Mouse (Mus musculus) forebrain, embryonic 10.5 days (tissue): Measurements from ENCODE around the gene Pgpep1. TPM values are rescaled to one million over a fixed set of nuclear protein-coding genes. Genes with fewer than 3 reads are reported as not detected.
A peak's percentile ranks its signal among the peaks of the same experiment; 100 is the strongest.

Source experiments
- DNase-seq: peaks from one replicate; pipeline ENCODE4 v3.0.0-alpha.2; 2017; ENCODE audit warnings: low spot score; ENCODE audit errors: extremely low spot score
- H3K27ac ChIP-seq: fragments of 300-500 bp; sonication (generic); 2 replicates; pipeline ENCODE4 v1.5.1; 2016; ENCODE audit warnings: mild to moderate bottlenecking
- H3K27me3 ChIP-seq: fragments of 300-500 bp; sonication (generic); 2 replicates; pipeline ENCODE4 v1.6.1; 2016; ENCODE audit warnings: mild to moderate bottlenecking; ENCODE audit not compliant: poor library complexity, severe bottlenecking
- H3K36me3 ChIP-seq: fragments of 300-500 bp; sonication (generic); replicated peaks from 2 replicates; pipeline ENCODE4 v1.6.1; 2016; ENCODE audit warnings: mild to moderate bottlenecking, moderate library complexity
- H3K4me1 ChIP-seq: fragments of 300-500 bp; sonication (generic); 2 replicates; pipeline ENCODE4 v1.6.1; 2016
- H3K4me3 ChIP-seq: fragments of 300-500 bp; sonication (generic); 2 replicates; pipeline ENCODE4 v1.5.1; 2016; ENCODE audit warnings: mild to moderate bottlenecking, moderate library complexity
- H3K9me3 ChIP-seq: fragments of 300-500 bp; sonication (generic); 2 replicates; pipeline ENCODE4 v1.6.1; 2016; ENCODE audit warnings: mild to moderate bottlenecking, moderate library complexity
- WGBS: fragments of 180-500 bp; shearing (Covaris S2); methylation state at CpG from one replicate; pipeline ENCODE4 v1.1.7; 2016; 5-methylcytosine and 5-hydroxymethylcytosine counted together
- polyA plus RNA-seq: library from polyadenylated mRNA; unstranded; fragments of >200 nt; fragmentation: Nextera tagmentation; extraction: Ambion mirVana; gene quantifications from 2 replicates; pipeline ENCODE4 v1.2.1, GENCODE M21; 2016

Pgpep1 gene
- polyA plus RNA-seq, 1 experiment from 2014 or later = 49.3 TPM

- H3K36me3 ChIP-seq = no peaks in the 10 kb centered on the region
- H3K4me3 ChIP-seq = no peak overlapping the region
- H3K27me3 ChIP-seq = no peaks in the 10 kb centered on the region
- 0 out of 2 replicates have a peak, but pooled peaks cover 3% of the 10 kb centered on the region for H3K9me3 ChIP-seq
- 79% methylated on average over 5 of the region's 5 CpGs for WGBS
- no peak overlapping the region for H3K27ac ChIP-seq
- peaks cover 20% of the 10 kb centered on the region for H3K4me1 ChIP-seq
- no peak for DNase-seq
Measured at GRCm38 (mm10) chr8:70667071-70667470, 6.9 kb upstream of the Pgpep1 start.

- Histone ChIP-seq H3K9me3 (0 out of 2 replicates have a peak, but pooled peaks cover 3% of the 10 kb centered on the region), H3K4me1 (peaks cover 19% of the 10 kb centered on the region), H3K4me3 (no peak overlapping the region), H3K36me3 (no peaks in the 10 kb centered on the region), H3K27ac (no peak overlapping the region), H3K27me3 (no peaks in the 10 kb centered on the region)
- 86% methylated on average over 2 of the region's 2 CpGs for WGBS
- DNase-seq = no peak
Measured at GRCm38 (mm10) chr8:70665599-70665998, 5.4 kb upstream of the Pgpep1 start.

GRCm38 (mm10) chr8:70664631-70665030 lies 4.4 kb upstream of the Pgpep1 start:
- Histone ChIP-seq H3K27me3 (no peaks in the 10 kb centered on the region), H3K27ac (no peak overlapping the region), H3K36me3 (no peaks in the 10 kb centered on the region), H3K4me1 (peaks cover 28% of the 10 kb centered on the region), H3K9me3 (0 out of 2 replicates have a peak, but pooled peaks cover 3% of the 10 kb centered on the region), H3K4me3 (no peak overlapping the region)
- WGBS = 83% methylated on average over 3 of the region's 3 CpGs
- no peak for DNase-seq

GRCm38 (mm10) chr8:70663691-70664090 lies 3.5 kb upstream of the Pgpep1 start:
- peak overlapping the region; percentile 44 for H3K27ac ChIP-seq
- no peak overlapping the region for H3K4me3 ChIP-seq
- no peaks in the 10 kb centered on the region for H3K36me3 ChIP-seq
- no peaks in the 10 kb centered on the region for H3K27me3 ChIP-seq
- peaks cover 36% of the 10 kb centered on the region for H3K4me1 ChIP-seq
- 58% methylated on average over 4 of the region's 4 CpGs for WGBS
- H3K9me3 ChIP-seq = 0 out of 2 replicates have a peak, but pooled peaks cover 3% of the 10 kb centered on the region
- DNase-seq = no peak

- WGBS = 2% methylated on average over 44 of the region's 44 CpGs
- Histone ChIP-seq H3K9me3 (no peaks in the 10 kb centered on the region), H3K27me3 (no peaks in the 10 kb centered on the region), H3K27ac (peak overlapping the region; percentile 89), H3K36me3 (peaks cover 18% of the 10 kb centered on the region), H3K4me1 (peaks cover 70% of the 10 kb centered on the region), H3K4me3 (peak overlapping the region; percentile 78)
- peak; percentile 97 for DNase-seq
Measured at GRCm38 (mm10) chr8:70659604-70660272, 450 bp downstream of the Pgpep1 start.

- no peaks in the 10 kb centered on the region for H3K27me3 ChIP-seq
- 1% methylated on average over 31 of the region's 31 CpGs for WGBS
- H3K4me1 ChIP-seq = peaks cover 73% of the 10 kb centered on the region
- peaks cover 24% of the 10 kb centered on the region for H3K36me3 ChIP-seq
- H3K9me3 ChIP-seq = no peaks in the 10 kb centered on the region
- DNase-seq = no peak
- H3K4me3 ChIP-seq = peak overlapping the region; percentile 78
- H3K27ac ChIP-seq = peak overlapping the region; percentile 89
Measured at GRCm38 (mm10) chr8:70658897-70659603, 1.1 kb downstream of the Pgpep1 start.

GRCm38 (mm10) chr8:70657739-70658138 lies 2.4 kb downstream of the Pgpep1 start:
- 90% methylated on average over 2 of the region's 2 CpGs for WGBS
- Histone ChIP-seq H3K36me3 (peaks cover 28% of the 10 kb centered on the region), H3K4me3 (peak overlapping the region; percentile 78; the same call in 1 of the 2 replicates), H3K27me3 (no peaks in the 10 kb centered on the region), H3K9me3 (no peaks in the 10 kb centered on the region), H3K27ac (peak overlapping the region; percentile 90; the same call in 1 of the 2 replicates), H3K4me1 (peaks cover 72% of the 10 kb centered on the region)
- DNase-seq = no peak

- Histone ChIP-seq H3K4me1 (peaks cover 77% of the 10 kb centered on the region), H3K9me3 (no peaks in the 10 kb centered on the region), H3K36me3 (peaks cover 33% of the 10 kb centered on the region), H3K4me3 (no peak overlapping the region), H3K27ac (peak overlapping the region; percentile 90), H3K27me3 (no peaks in the 10 kb centered on the region)
- 97% methylated on average over 3 of the region's 3 CpGs for WGBS
- DNase-seq = no peak
Measured at GRCm38 (mm10) chr8:70657214-70657613, 3.0 kb downstream of the Pgpep1 start.

- no peaks in the 10 kb centered on the region for H3K27me3 ChIP-seq
- peaks cover 42% of the 10 kb centered on the region for H3K36me3 ChIP-seq
- peak overlapping the region; percentile 90 for H3K27ac ChIP-seq
- 58% methylated on average over 13 of the region's 13 CpGs for WGBS
- peak overlapping the region; percentile 11; the same call in 1 of the 2 replicates for H3K4me3 ChIP-seq
- peak; percentile 45 for DNase-seq
- no peaks in the 10 kb centered on the region for H3K9me3 ChIP-seq
- H3K4me1 ChIP-seq = peaks cover 75% of the 10 kb centered on the region
Measured at GRCm38 (mm10) chr8:70656193-70656790, 3.9 kb downstream of the Pgpep1 start.

GRCm38 (mm10) chr8:70655469-70655868 lies 4.7 kb downstream of the Pgpep1 start:
- H3K4me1 ChIP-seq = peaks cover 70% of the 10 kb centered on the region

GRCm38 (mm10) chr8:70654121-70654520 lies 6.1 kb downstream of the Pgpep1 start:
- peak overlapping the region; percentile 40; the same call in 1 of the 2 replicates for H3K27ac ChIP-seq
- H3K4me1 ChIP-seq = peaks cover 63% of the 10 kb centered on the region
- no peaks in the 10 kb centered on the region for H3K27me3 ChIP-seq
- DNase-seq = no peak
- H3K9me3 ChIP-seq = no peaks in the 10 kb centered on the region
- H3K4me3 ChIP-seq = no peak overlapping the region
- peaks cover 63% of the 10 kb centered on the region for H3K36me3 ChIP-seq
- 90% methylated on average over 1 of the region's 1 CpGs for WGBS

More at GRCm38 (mm10) chr8:70655469-70655868, 4.7 kb downstream of the Pgpep1 start:
- peaks cover 50% of the 10 kb centered on the region for H3K36me3 ChIP-seq
- peak; percentile 39 for DNase-seq
- no peaks in the 10 kb centered on the region for H3K27me3 ChIP-seq
- H3K27ac ChIP-seq = peak overlapping the region; percentile 90
- 4% methylated on average over 2 of the region's 2 CpGs for WGBS
- H3K4me3 ChIP-seq = no peak overlapping the region
- no peaks in the 10 kb centered on the region for H3K9me3 ChIP-seq

GRCm38 (mm10) chr8:70653226-70653625 lies 7.0 kb downstream of the Pgpep1 start:
- DNase-seq = no peak
- Histone ChIP-seq H3K27me3 (no peaks in the 10 kb centered on the region), H3K4me3 (no peak overlapping the region), H3K4me1 (peaks cover 63% of the 10 kb centered on the region), H3K27ac (0 out of 2 replicates have a peak overlapping the region, but pooled peaks have one; percentile 62), H3K9me3 (no peaks in the 10 kb centered on the region), H3K36me3 (peaks cover 72% of the 10 kb centered on the region)
- 73% methylated on average over 2 of the region's 2 CpGs for WGBS
